ENCODE assay signal across 8 mouse cellular contexts in the genomic region with DNA sequence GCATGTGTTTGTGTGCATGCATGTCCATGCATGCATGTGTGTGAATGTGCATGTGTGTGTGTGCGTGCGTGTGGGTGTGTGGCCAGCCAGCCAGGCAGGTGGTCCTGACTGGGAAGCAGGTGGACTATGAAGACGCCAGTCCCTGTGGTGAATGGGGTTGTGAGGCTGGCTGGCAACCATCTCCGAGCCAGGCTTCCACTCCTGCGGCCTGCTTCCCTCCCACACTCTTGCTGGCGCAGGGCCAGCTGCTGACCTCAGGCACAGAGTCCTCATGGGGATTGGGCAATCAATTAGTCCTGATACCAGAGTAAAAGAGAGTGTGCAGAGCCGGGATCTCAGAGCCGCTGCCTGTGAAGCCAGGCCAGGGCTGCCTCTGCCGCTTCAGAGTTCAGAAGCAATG. TPM values are rescaled to one million over a fixed set of nuclear protein-coding genes. Genes with fewer than 3 reads are reported as not detected.
DNase-seq lines count a peak whose midpoint lies in the region; ATAC-seq lines count a peak whose summit lies in the region.

No protein-coding gene starts in this region.

- no peaks in the 10 kb centered on the region for H3K9me3 ChIP-seq in embryonic facial prominence, embryonic 11.5 days (replicated peaks; ENCODE audit: control insufficient read depth, low read length)
- no peaks in the 10 kb centered on the region for H3K9me3 ChIP-seq in hindbrain, embryonic 13.5 days
- H3K9me3 ChIP-seq in liver, embryonic 16.5 days (replicated peaks; ENCODE audit: control insufficient read depth, low read length), result no peaks in the 10 kb centered on the region

- no peak overlapping the region for H3K4me3 ChIP-seq in embryonic facial prominence, embryonic 11.5 days (ENCODE audit: low read depth, low read length)
- H3K4me3 ChIP-seq in hindbrain, embryonic 13.5 days, result no peak overlapping the region
- no peak overlapping the region for H3K4me3 ChIP-seq in liver, embryonic 16.5 days (ENCODE audit: low read depth, low read length)

- no peak overlapping the region for H3K4me2 ChIP-seq in embryonic facial prominence, embryonic 11.5 days (ENCODE audit: low read depth, low read length)
- no peak overlapping the region for H3K4me2 ChIP-seq in hindbrain, embryonic 13.5 days
- H3K4me2 ChIP-seq in liver, embryonic 16.5 days (ENCODE audit: low read depth, low read length), result no peak overlapping the region

- peaks cover 14% of the 10 kb centered on the region for H3K27me3 ChIP-seq in embryonic facial prominence, embryonic 11.5 days (ENCODE audit: control insufficient read depth, insufficient read depth, low read length)
- peaks cover 76% of the 10 kb centered on the region for H3K27me3 ChIP-seq in hindbrain, embryonic 13.5 days
- peaks cover 17% of the 10 kb centered on the region for H3K27me3 ChIP-seq in liver, embryonic 16.5 days (ENCODE audit: control insufficient read depth, insufficient read depth, low read depth, low read length)

- no peak overlapping the region for H3K9ac ChIP-seq in embryonic facial prominence, embryonic 11.5 days (replicated peaks; ENCODE audit: low read length)
- H3K9ac ChIP-seq in hindbrain, embryonic 13.5 days, result peak overlapping the region; percentile 39; the same call in 1 of the 2 replicates
- no peak overlapping the region for H3K9ac ChIP-seq in liver, embryonic 16.5 days (ENCODE audit: low read depth, low read length)

- peaks cover 3% of the 10 kb centered on the region; the same call in 1 of the 2 replicates for H3K4me1 ChIP-seq in embryonic facial prominence, embryonic 11.5 days (ENCODE audit: control insufficient read depth, insufficient read depth, low read length)
- peaks cover 22% of the 10 kb centered on the region for H3K4me1 ChIP-seq in hindbrain, embryonic 13.5 days (replicated peaks)
- peaks cover 6% of the 10 kb centered on the region for H3K4me1 ChIP-seq in liver, embryonic 16.5 days (ENCODE audit: control insufficient read depth, low read depth, low read length)

- WGBS in embryonic facial prominence, embryonic 11.5 days, result 43% methylated on average over 9 of the region's 9 CpGs
- WGBS in hindbrain, embryonic 13.5 days, result 14% methylated on average over 9 of the region's 9 CpGs
- 35% methylated on average over 9 of the region's 9 CpGs for WGBS in liver, embryonic 16.5 days (ENCODE audit: insufficient replicate concordance)

- no peak overlapping the region for H3K27ac ChIP-seq in embryonic facial prominence, embryonic 11.5 days (replicated peaks; ENCODE audit: low read depth, low read length)
- H3K27ac ChIP-seq in hindbrain, embryonic 13.5 days, result 0 out of 2 replicates have a peak overlapping the region, but pooled peaks have one; percentile 18
- H3K27ac ChIP-seq in liver, embryonic 16.5 days (ENCODE audit: low read length), result no peak overlapping the region

- peak; percentile 64; the same call in 1 of the 2 replicates for ATAC-seq in embryonic facial prominence, embryonic 11.5 days (replicated peaks; ENCODE audit: insufficient number of reproducible peaks, low FRiP score, low TSS enrichment, low read depth)
- peak; percentile 50; the same call in 1 of the 2 replicates for ATAC-seq in hindbrain, embryonic 13.5 days (ENCODE audit: low FRiP score)
- ATAC-seq in liver, embryonic 16.5 days (ENCODE audit: low read depth), result peak; percentile 76

- peak; percentile 60 to 70 for DNase-seq in right cerebral cortex, postnatal 10 days (ENCODE audit: low spot score in 2 of 2)
- DNase-seq in right cerebral cortex, postnatal 36 days (ENCODE audit: low spot score in 2 of 2), result no peak
- peak; percentile 61 for DNase-seq in embryonic facial prominence, embryonic 11.5 days (ENCODE audit: low spot score)
- peak; percentile 78 for DNase-seq in ovary, postnatal 36 days (ENCODE audit: low spot score)
- no peak for DNase-seq in layer of hippocampus, adult 8-10 months (ENCODE audit: low spot score in 2 of 2)
- no peak for DNase-seq in thymus, postnatal 36 days

- no peaks in the 10 kb centered on the region for H3K36me3 ChIP-seq in embryonic facial prominence, embryonic 11.5 days (replicated peaks; ENCODE audit: control insufficient read depth, insufficient read depth, low read depth, low read length)
- no peaks in the 10 kb centered on the region for H3K36me3 ChIP-seq in hindbrain, embryonic 13.5 days
- no peaks in the 10 kb centered on the region for H3K36me3 ChIP-seq in liver, embryonic 16.5 days (ENCODE audit: control insufficient read depth, insufficient read depth)

RNA-seq across cellular contexts. Expression of a gene that starts 8.6 kb away (rescaled TPM):
- 12.1 and 12.7 TPM in 2 replicates for polyA plus RNA-seq in embryonic facial prominence, embryonic 11.5 days (2014; fragmentation: Nextera tagmentation; extraction: Ambion mirVana)
- polyA plus RNA-seq in hindbrain, embryonic 13.5 days (2015; fragmentation: Nextera tagmentation; extraction: Ambion mirVana), result 7.9 and 9.2 TPM in 2 replicates
- polyA plus RNA-seq in liver, embryonic 16.5 days (2015; fragmentation: Nextera tagmentation; extraction: Ambion mirVana), result 3.4 and 4.1 TPM in 2 replicates
- total RNA-seq in layer of hippocampus, adult 8-10 months (2022), result 1 to 10 TPM; 5.3 to 6.4 (median 5.9) TPM

RNA-seq across cellular contexts. Expression of a gene that starts 13.5 kb away (rescaled TPM):
- polyA plus RNA-seq in embryonic facial prominence, embryonic 11.5 days (2014; fragmentation: Nextera tagmentation; extraction: Ambion mirVana), result 1.1 and 1.6 TPM in 2 replicates
- 10.5 and 11.7 TPM in 2 replicates for polyA plus RNA-seq in hindbrain, embryonic 13.5 days (2015; fragmentation: Nextera tagmentation; extraction: Ambion mirVana)
- polyA plus RNA-seq in liver, embryonic 16.5 days (2015; fragmentation: Nextera tagmentation; extraction: Ambion mirVana), result 0.81 and 1.3 TPM in 2 replicates
- total RNA-seq in layer of hippocampus, adult 8-10 months (2022), result 100 to 1,000 TPM; 116 to 118 (median 117) TPM

RNA-seq across cellular contexts. Expression of a gene that starts 30.1 kb away (rescaled TPM):
- 48.5 and 60.5 TPM in 2 replicates for polyA plus RNA-seq in embryonic facial prominence, embryonic 11.5 days (2014; fragmentation: Nextera tagmentation; extraction: Ambion mirVana)
- polyA plus RNA-seq in hindbrain, embryonic 13.5 days (2015; fragmentation: Nextera tagmentation; extraction: Ambion mirVana), result 69.2 and 72.6 TPM in 2 replicates
- polyA plus RNA-seq in liver, embryonic 16.5 days (2015; fragmentation: Nextera tagmentation; extraction: Ambion mirVana), result 56.2 and 56.4 TPM in 2 replicates
- 10 to 100 TPM; 34.7 to 42.6 (median 40.1) TPM for total RNA-seq in layer of hippocampus, adult 8-10 months (2022)

RNA-seq across cellular contexts. Expression of a gene that starts 31.8 kb away (rescaled TPM):
- not detected in 2 replicates for polyA plus RNA-seq in embryonic facial prominence, embryonic 11.5 days (2014; fragmentation: Nextera tagmentation; extraction: Ambion mirVana)
- polyA plus RNA-seq in hindbrain, embryonic 13.5 days (2015; fragmentation: Nextera tagmentation; extraction: Ambion mirVana), result not detected in 2 replicates
- 4.3 and 6.2 TPM in 2 replicates for polyA plus RNA-seq in liver, embryonic 16.5 days (2015; fragmentation: Nextera tagmentation; extraction: Ambion mirVana)
- 1 to 10 TPM in 1 of 4 experiments, under 1 TPM in 3; 0.55 to 1.1 (median 0.74) TPM for total RNA-seq in layer of hippocampus, adult 8-10 months (2022)

RNA-seq across cellular contexts. Expression of a gene that starts 36.2 kb away (rescaled TPM):
- 0.10 and 0.31 TPM in 2 replicates for polyA plus RNA-seq in embryonic facial prominence, embryonic 11.5 days (2014; fragmentation: Nextera tagmentation; extraction: Ambion mirVana)
- 0.83 and 1.0 TPM in 2 replicates for polyA plus RNA-seq in hindbrain, embryonic 13.5 days (2015; fragmentation: Nextera tagmentation; extraction: Ambion mirVana)
- 5.2 and 9.7 TPM in 2 replicates for polyA plus RNA-seq in liver, embryonic 16.5 days (2015; fragmentation: Nextera tagmentation; extraction: Ambion mirVana)
- under 1 TPM; 0.53 to 0.80 (median 0.66) TPM for total RNA-seq in layer of hippocampus, adult 8-10 months (2022)

Comparison
In these comparisons a context has a peak if more than half of its experiments do, and no peak if none do; other contexts are left out.
1. DNase-seq: peak in right cerebral cortex, postnatal 10 days (2 of 2), embryonic facial prominence, embryonic 11.5 days (single experiment) and ovary, postnatal 36 days (single experiment); none in right cerebral cortex, postnatal 36 days (0 of 2), layer of hippocampus, adult 8-10 months (0 of 2) and thymus, postnatal 36 days (0 of 2).
2. Peak in every context shown above with its lines, with median percentiles within 50 percentile points of each other: ATAC-seq.